Mouse (Mus musculus) kidney, postnatal 25 days (tissue): ENCODE results near the gene Nprl3.
A peak's percentile ranks its signal among the peaks of the same experiment; 100 is the strongest.
"Not testable (repeated sequence)": the region's sequence is repeated elsewhere in the genome, so short reads cannot be mapped to it uniquely, and the experiment has no call there.

ENCODE experiments used
- DNase-seq, 2 experiments: peaks; one replicate each; pipeline ENCODE4 v3.0.0; 2021; ENCODE audit warnings: mixed read lengths in 2 of 2

Nprl3 gene

GRCm38 (mm10) chr11:32223297-32223967, 44.1 kb downstream of the Nprl3 start:
- no peak for DNase-seq

GRCm38 (mm10) chr11:32222570-32223194, 44.8 kb downstream of the Nprl3 start:
- DNase-seq: peak; percentile 66 to 83

- DNase-seq: peak; percentile 72 to 91
Measured at GRCm38 (mm10) chr11:32221951-32222409, 45.5 kb downstream of the Nprl3 start, which contains the start of gene Rhbdf1. Gene Rhbdf1, minus strand, starts transcription at chr11:32222300.

- DNase-seq: peak; percentile 86 to 95
Measured at GRCm38 (mm10) chr11:32221225-32221950, 46.1 kb downstream of the Nprl3 start.

- DNase-seq: peak in 1 of 2 experiments; percentile 83
Measured at GRCm38 (mm10) chr11:32220607-32221224, 46.8 kb downstream of the Nprl3 start.

- DNase-seq: no peak
Measured at GRCm38 (mm10) chr11:32219287-32219686, 48.2 kb downstream of the Nprl3 start.

GRCm38 (mm10) chr11:32218501-32219050, 48.9 kb downstream of the Nprl3 start:
- no peak for DNase-seq

- peak; percentile 79 to 90 for DNase-seq
Measured at GRCm38 (mm10) chr11:32216851-32217250, 50.7 kb downstream of the Nprl3 start.

GRCm38 (mm10) chr11:32215372-32216162, 51.9 kb downstream of the Nprl3 start:
- DNase-seq: peak in 1 of 2 experiments; percentile 38

GRCm38 (mm10) chr11:32210623-32211022, 56.9 kb downstream of the Nprl3 start:
- DNase-seq: no peak

GRCm38 (mm10) chr11:32205058-32205873, 62.2 kb downstream of the Nprl3 start, which contains the start of gene Snrnp25:
Gene Snrnp25, plus strand, starts transcription at chr11:32205415.
- peak; percentile 98 to 99 for DNase-seq

GRCm38 (mm10) chr11:32201922-32202685, 65.4 kb downstream of the Nprl3 start:
- DNase-seq: no peak

GRCm38 (mm10) chr11:32200992-32201391, 66.5 kb downstream of the Nprl3 start:
- DNase-seq: not testable (repeated sequence)

- peak in 1 of 2 experiments; percentile 12 for DNase-seq
Measured at GRCm38 (mm10) chr11:32200075-32200601, 67.4 kb downstream of the Nprl3 start, which contains the start of gene Il9r. Gene Il9r, minus strand, starts transcription at chr11:32200279.

- peak in 1 of 2 experiments; percentile 15 for DNase-seq
Measured at GRCm38 (mm10) chr11:32199230-32199629, 68.3 kb downstream of the Nprl3 start.

- no peak for DNase-seq
Measured at GRCm38 (mm10) chr11:32198256-32198955, 69.1 kb downstream of the Nprl3 start.

GRCm38 (mm10) chr11:32197766-32198165, 69.7 kb downstream of the Nprl3 start:
- DNase-seq: no peak

GRCm38 (mm10) chr11:32196727-32197126, 70.8 kb downstream of the Nprl3 start:
- DNase-seq: no peak
